Mouse (Mus musculus) liver, embryonic 12.5 days (tissue): ENCODE data around the gene Runx3. TPM values are rescaled to one million over a fixed set of nuclear protein-coding genes. Genes with fewer than 3 reads are reported as not detected.

Experiments used
- ATAC-seq: fragments of 200-750 bp; cut with Nextera tagmentation; 2 replicates; pipeline ENCODE4 v1.8.0; 2017; ENCODE audit warnings: moderate number of reproducible peaks, mild to moderate bottlenecking, moderate library complexity
- H3K27ac ChIP-seq: fragments of 300-500 bp; sonication (generic); 2 replicates; pipeline ENCODE4 v1.5.1; 2016; ENCODE audit warnings: mild to moderate bottlenecking
- H3K27me3 ChIP-seq: fragments of 300-500 bp; sonication (generic); replicated peaks from 2 replicates; pipeline ENCODE4 v1.6.1; 2016; ENCODE audit warnings: mild to moderate bottlenecking, moderate library complexity
- H3K36me3 ChIP-seq: fragments of 300-500 bp; sonication (generic); 2 replicates; pipeline ENCODE4 v1.6.1; 2016; ENCODE audit warnings: mild to moderate bottlenecking, moderate library complexity
- H3K4me1 ChIP-seq: fragments of 300-500 bp; sonication (generic); 2 replicates; pipeline ENCODE4 v1.6.1; 2016
- H3K4me2 ChIP-seq: fragments of 300-500 bp; sonication (generic); 2 replicates; pipeline ENCODE4 v1.6.1; 2016; ENCODE audit warnings: mild to moderate bottlenecking, moderate library complexity
- H3K4me3 ChIP-seq: fragments of 300-500 bp; sonication (generic); 2 replicates; pipeline ENCODE4 v1.5.1; 2016; ENCODE audit warnings: mild to moderate bottlenecking, moderate library complexity
- H3K9ac ChIP-seq: fragments of 300-500 bp; sonication (generic); 2 replicates; pipeline ENCODE4 v1.6.1; 2016; ENCODE audit warnings: mild to moderate bottlenecking, moderate library complexity
- H3K9me3 ChIP-seq: fragments of 300-500 bp; sonication (generic); replicated peaks from 2 replicates; pipeline ENCODE4 v1.6.1; 2016; ENCODE audit warnings: mild to moderate bottlenecking, moderate library complexity
- WGBS: fragments of 180-500 bp; shearing (Covaris S2); methylation state at CpG from one replicate; pipeline ENCODE4 v1.1.7; 2016; ENCODE audit not compliant: insufficient replicate concordance; 5-methylcytosine and 5-hydroxymethylcytosine counted together
- polyA plus RNA-seq: library from polyadenylated mRNA; unstranded; fragments of >200 nt; fragmentation: Nextera tagmentation; extraction: Ambion mirVana; gene quantifications from 2 replicates; pipeline ENCODE4 v1.2.1, GENCODE M21; 2016

Runx3 gene
- polyA plus RNA-seq, 1 experiment from 2014 or later, result 0.51 TPM

DNA sequence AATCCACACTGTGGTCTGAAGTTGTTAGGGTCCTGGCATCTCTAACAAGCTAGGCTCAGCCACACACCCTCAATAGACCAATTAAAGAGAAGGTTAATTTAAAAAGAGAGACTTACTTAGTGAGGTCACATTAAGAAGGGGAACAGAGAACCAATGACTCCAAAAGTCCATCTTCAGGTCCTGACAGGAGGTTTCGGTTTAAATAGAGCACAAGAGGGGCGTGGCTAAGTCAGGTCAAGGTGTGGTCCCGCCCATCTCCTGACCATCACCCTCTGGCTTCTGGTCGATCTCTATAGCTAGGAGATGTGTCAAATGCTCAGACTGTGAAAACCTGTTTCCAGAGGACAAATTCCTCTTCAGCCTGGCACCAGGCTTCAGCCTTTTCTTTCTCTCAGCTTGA, 13.3 kb downstream of the Runx3 start:
- H3K4me1 ChIP-seq, result peaks cover 7% of the 10 kb centered on the region; the same call in 1 of the 2 replicates
- no peak overlapping the region for H3K4me2 ChIP-seq
- H3K36me3 ChIP-seq, result no peaks in the 10 kb centered on the region
- H3K9ac ChIP-seq, result no peak overlapping the region
- H3K4me3 ChIP-seq, result no peak overlapping the region
- H3K27ac ChIP-seq, result no peak overlapping the region
- peaks cover 72% of the 10 kb centered on the region for H3K27me3 ChIP-seq
- 47% methylated on average over 4 of the region's 4 CpGs for WGBS
- ATAC-seq, result no peak
- H3K9me3 ChIP-seq, result no peaks in the 10 kb centered on the region

DNA sequence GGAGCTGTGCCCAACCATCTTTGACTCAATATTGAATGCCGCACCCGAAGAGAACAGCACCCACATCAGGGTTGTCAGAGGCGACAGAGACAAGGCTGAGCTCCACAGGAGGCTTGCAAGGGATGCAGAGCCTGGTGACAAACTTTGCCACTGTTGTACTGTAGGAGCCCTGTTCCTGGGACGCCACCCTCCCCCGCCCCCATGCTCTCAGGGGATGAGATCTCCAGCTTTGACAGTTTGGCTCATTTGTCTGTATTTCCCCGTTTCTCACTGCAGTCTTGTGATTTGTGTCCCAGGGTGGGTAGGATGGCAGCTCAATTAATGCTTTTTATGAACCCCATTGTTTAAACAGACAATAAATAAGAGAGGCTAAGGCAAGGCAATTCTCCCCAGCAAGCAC, 14.9 kb downstream of the Runx3 start:
- Histone ChIP-seq H3K4me2 (no peak overlapping the region), H3K36me3 (no peaks in the 10 kb centered on the region), H3K9me3 (no peaks in the 10 kb centered on the region), H3K27me3 (peaks cover 72% of the 10 kb centered on the region), H3K4me1 (no peaks in the 10 kb centered on the region), H3K27ac (no peak overlapping the region), H3K9ac (no peak overlapping the region), H3K4me3 (no peak overlapping the region)
- WGBS, result 59% methylated on average over 6 of the region's 6 CpGs
- no peak for ATAC-seq

DNA sequence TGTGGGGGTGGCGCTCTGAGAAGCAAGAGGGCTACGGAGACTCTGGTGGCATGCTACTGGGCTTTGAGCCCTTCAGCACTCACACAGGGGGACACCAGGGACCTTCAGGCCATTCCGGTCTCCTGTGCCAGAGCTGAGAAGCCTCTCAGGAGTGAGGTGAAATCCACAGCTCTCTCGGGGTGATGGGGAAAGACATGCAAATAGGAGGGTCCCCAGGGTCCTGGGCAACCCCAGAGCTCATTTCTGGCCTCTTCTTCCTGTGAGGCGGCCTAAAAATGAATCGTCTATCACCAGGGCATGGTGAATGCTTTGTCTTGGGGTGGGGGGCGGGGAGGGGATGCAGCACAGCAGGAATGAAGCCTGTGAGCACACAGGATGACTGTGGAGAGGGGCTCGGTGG, 15.8 kb downstream of the Runx3 start:
- Histone ChIP-seq H3K4me1 (0 out of 2 replicates have a peak, but pooled peaks cover under 1% of the 10 kb centered on the region), H3K27me3 (peaks cover 81% of the 10 kb centered on the region), H3K4me3 (no peak overlapping the region), H3K9me3 (no peaks in the 10 kb centered on the region), H3K9ac (no peak overlapping the region), H3K36me3 (no peaks in the 10 kb centered on the region), H3K4me2 (no peak overlapping the region), H3K27ac (no peak overlapping the region)
- ATAC-seq, result no peak
- WGBS, result 56% methylated on average over 8 of the region's 8 CpGs

DNA sequence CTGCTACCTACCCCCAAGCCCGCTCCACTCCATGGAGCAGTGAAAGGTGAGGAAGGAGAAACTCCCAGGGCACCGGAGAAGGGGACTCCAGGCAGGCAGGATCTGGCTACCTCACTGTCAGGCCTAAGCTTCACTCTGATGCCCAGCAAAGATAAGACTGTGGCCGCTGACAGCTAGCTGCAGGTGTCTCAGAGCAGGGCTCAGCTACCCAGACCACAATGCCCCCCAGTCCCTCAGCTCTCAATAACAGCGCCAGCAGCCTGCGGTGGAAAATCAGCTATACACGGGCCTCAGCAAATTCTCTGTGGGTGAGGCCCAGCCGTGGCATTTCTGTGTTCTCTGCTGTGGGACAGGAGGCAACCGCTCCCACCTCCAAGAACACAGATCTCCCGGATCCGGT, 16.2 kb downstream of the Runx3 start:
- 0 out of 2 replicates have a peak, but pooled peaks cover 5% of the 10 kb centered on the region for H3K4me1 ChIP-seq
- no peaks in the 10 kb centered on the region for H3K9me3 ChIP-seq
- no peaks in the 10 kb centered on the region for H3K36me3 ChIP-seq
- WGBS, result 54% methylated on average over 10 of the region's 10 CpGs
- no peak overlapping the region for H3K9ac ChIP-seq
- H3K4me3 ChIP-seq, result no peak overlapping the region
- H3K4me2 ChIP-seq, result no peak overlapping the region
- peaks cover 85% of the 10 kb centered on the region for H3K27me3 ChIP-seq
- H3K27ac ChIP-seq, result no peak overlapping the region
- no peak for ATAC-seq

- Histone ChIP-seq H3K4me1 (0 out of 2 replicates have a peak, but pooled peaks cover 9% of the 10 kb centered on the region), H3K4me3 (no peak overlapping the region), H3K4me2 (no peak overlapping the region; the same call in 1 of the 2 replicates), H3K27ac (no peak overlapping the region), H3K27me3 (peaks cover 100% of the 10 kb centered on the region), H3K36me3 (no peaks in the 10 kb centered on the region), H3K9me3 (no peaks in the 10 kb centered on the region), H3K9ac (no peak overlapping the region)
- ATAC-seq, result no peak
- WGBS, result 2% methylated on average over 25 of the region's 25 CpGs
These were observed 20.4 kb downstream of the Runx3 start for GRCm38 (mm10) chr4:135140647-135141515.

DNA sequence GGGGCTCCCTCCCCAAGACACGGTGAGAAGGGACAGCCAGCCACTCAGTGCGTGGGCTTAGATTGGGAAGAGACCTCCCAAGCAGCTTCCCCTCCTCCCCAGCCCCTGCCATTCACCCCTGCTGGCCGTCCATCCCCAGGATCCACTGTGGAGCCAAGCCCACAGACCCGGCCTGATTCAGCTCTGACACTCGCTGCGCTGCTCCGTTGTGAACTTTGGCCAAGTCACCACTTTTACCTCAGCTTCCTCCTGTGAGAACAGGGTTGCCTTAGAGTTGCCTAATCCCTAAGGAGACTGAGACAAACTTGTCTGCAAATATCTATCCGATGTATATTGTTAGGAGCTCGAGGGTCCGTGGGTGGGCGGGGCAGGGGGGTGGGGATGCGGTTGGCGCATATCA, 21.3 kb downstream of the Runx3 start:
- no peak overlapping the region for H3K27ac ChIP-seq
- H3K9ac ChIP-seq, result no peak overlapping the region
- H3K36me3 ChIP-seq, result no peaks in the 10 kb centered on the region
- no peak overlapping the region for H3K4me2 ChIP-seq
- H3K4me3 ChIP-seq, result no peak overlapping the region
- no peaks in the 10 kb centered on the region for H3K9me3 ChIP-seq
- 4% methylated on average over 13 of the region's 13 CpGs for WGBS
- H3K27me3 ChIP-seq, result peaks cover 100% of the 10 kb centered on the region
- H3K4me1 ChIP-seq, result 0 out of 2 replicates have a peak, but pooled peaks cover 9% of the 10 kb centered on the region
- no peak for ATAC-seq

DNA sequence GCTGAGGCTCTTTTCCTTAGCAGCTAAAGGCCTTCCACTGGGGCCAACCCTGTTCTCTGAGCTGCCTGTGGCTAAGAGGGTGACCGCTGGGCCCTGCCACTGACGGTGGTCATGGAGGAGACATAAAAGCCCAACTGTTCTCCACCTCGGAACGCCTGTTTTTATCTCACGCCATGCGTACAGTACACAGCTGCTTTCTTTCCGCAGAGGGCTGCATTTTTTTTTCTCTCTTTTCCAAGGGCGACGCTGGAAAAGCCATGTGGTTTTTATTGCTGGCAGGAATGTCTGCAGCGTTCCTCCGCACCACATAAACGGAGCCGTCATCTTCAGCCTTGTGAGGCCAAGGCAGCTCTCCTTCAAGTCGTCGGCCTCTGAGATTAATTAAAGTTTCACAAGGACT, 26.3 kb downstream of the Runx3 start:
- Histone ChIP-seq H3K4me1 (0 out of 2 replicates have a peak, but pooled peaks cover 3% of the 10 kb centered on the region), H3K4me2 (no peak overlapping the region), H3K27me3 (peaks cover 100% of the 10 kb centered on the region), H3K4me3 (no peak overlapping the region), H3K9me3 (no peaks in the 10 kb centered on the region), H3K27ac (no peak overlapping the region), H3K36me3 (no peaks in the 10 kb centered on the region), H3K9ac (no peak overlapping the region)
- 45% methylated on average over 15 of the region's 15 CpGs for WGBS
- no peak for ATAC-seq

DNA sequence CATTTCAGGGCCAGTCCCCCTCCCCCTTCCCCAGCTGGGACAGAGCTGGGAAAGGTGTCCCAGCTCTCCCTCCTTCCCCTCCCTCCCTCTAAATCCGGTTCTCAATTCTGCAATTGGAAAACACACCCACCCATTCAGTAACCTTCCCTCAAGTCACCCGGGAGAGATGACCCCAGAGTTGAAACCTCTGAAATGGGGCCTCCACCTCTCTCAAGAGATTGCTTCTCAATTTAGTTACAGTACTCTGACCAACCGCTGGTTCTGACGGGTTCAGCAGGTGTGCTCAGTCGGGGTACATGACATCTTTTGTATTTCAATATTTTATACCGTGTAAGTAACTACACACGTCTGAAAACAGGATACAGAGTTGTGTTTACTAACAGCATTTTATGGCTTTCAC, 28.2 kb downstream of the Runx3 start:
- WGBS, result 11% methylated on average over 7 of the region's 7 CpGs
- H3K27me3 ChIP-seq, result peaks cover 100% of the 10 kb centered on the region
- H3K36me3 ChIP-seq, result no peaks in the 10 kb centered on the region
- H3K27ac ChIP-seq, result no peak overlapping the region
- no peak overlapping the region for H3K9ac ChIP-seq
- H3K4me1 ChIP-seq, result peaks cover 17% of the 10 kb centered on the region
- no peak for ATAC-seq
- H3K4me2 ChIP-seq, result no peak overlapping the region
- H3K4me3 ChIP-seq, result no peak overlapping the region
- no peaks in the 10 kb centered on the region for H3K9me3 ChIP-seq

DNA sequence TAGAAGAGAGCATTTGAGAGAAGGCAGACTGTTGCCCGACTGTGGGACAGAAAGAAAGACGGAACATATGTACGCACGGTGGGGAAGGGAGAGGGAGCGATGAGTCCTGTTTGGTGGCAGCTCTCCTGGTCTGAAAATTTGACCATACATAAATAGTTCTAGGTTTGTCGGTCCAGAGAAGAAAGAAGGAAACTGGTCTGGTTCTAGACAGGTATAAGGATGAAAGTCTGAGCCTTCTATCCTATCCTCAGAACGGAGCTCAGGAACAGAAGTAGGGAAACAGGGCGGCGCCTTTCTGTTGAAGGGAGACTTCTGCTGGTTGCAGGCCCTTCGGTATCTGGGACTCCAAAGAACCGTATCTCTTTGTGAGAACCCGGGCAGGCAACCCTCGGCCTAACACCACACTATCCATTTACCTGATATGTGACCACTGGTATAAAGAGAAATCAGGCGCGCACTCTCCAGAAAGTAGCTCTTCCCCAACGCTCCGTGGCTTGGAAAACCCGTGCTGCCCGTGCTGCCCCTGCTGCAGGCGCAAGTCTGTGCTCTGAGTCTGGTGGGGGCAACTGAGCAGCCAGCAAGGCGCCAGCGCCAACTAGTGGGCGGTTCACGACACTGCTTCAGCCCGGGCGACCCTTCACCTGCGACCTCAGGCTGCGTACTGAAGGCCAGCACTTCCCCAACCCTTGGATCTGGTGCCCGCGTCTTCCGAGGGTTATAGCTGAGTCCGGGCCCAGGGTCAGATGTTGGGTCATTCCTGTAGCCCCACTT, 29.8 kb downstream of the Runx3 start:
- peak; percentile 33 for ATAC-seq
- Histone ChIP-seq H3K9me3 (no peaks in the 10 kb centered on the region), H3K36me3 (no peaks in the 10 kb centered on the region), H3K27ac (no peak overlapping the region), H3K27me3 (peaks cover 100% of the 10 kb centered on the region), H3K9ac (no peak overlapping the region), H3K4me3 (no peak overlapping the region), H3K4me2 (0 out of 2 replicates have a peak overlapping the region, but pooled peaks have one; percentile 12), H3K4me1 (peaks cover 17% of the 10 kb centered on the region)
- 5% methylated on average over 32 of the region's 32 CpGs for WGBS

- Histone ChIP-seq H3K9me3 (no peaks in the 10 kb centered on the region), H3K4me2 (peak overlapping the region; percentile 65; the same call in 1 of the 2 replicates), H3K4me1 (peaks cover 17% of the 10 kb centered on the region), H3K27me3 (peaks cover 100% of the 10 kb centered on the region), H3K27ac (no peak overlapping the region), H3K9ac (no peak overlapping the region), H3K4me3 (peak overlapping the region; percentile 50; the same call in 1 of the 2 replicates), H3K36me3 (no peaks in the 10 kb centered on the region)
- WGBS, result 29% methylated on average over 34 of the region's 34 CpGs
- no peak for ATAC-seq
These were observed 30.9 kb downstream of the Runx3 start for GRCm38 (mm10) chr4:135151111-135151987.

DNA sequence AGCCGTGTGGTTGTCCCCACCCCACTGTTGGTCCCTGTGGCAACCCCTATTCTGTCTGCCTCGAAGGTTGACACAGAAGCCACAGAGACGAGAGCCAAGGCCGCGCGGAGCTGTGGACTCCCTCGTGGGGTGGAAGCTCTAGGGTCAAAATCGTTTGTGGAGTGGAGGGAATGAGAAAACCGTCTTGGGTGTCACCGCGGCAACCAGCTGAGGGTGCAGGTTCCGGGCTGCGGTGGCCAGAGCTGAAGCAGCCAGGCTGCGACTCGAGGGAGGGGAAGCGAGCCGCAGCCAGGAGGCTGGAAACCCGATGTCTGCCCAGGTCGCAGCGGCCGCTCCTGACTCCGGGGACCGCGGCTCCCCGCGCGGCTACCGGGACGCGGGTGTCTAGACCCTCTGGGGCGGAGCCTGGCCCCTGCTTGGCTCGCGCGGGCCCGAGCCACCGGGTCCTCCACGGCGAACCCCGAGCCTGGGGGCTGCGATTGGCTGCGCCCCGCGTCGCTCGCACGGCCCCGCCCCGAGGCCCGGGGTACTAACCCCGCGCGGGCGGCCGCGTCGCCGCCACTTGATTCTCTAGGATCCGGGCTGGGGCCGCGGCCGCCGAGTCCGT, 31.6 kb downstream of the Runx3 start:
- peak overlapping the region; percentile 65 for H3K4me2 ChIP-seq
- peak overlapping the region; percentile 45 for H3K9ac ChIP-seq
- H3K9me3 ChIP-seq, result no peaks in the 10 kb centered on the region
- ATAC-seq, result no peak
- H3K36me3 ChIP-seq, result no peaks in the 10 kb centered on the region
- peaks cover 17% of the 10 kb centered on the region for H3K4me1 ChIP-seq
- H3K4me3 ChIP-seq, result peak overlapping the region; percentile 50
- H3K27ac ChIP-seq, result no peak overlapping the region
- H3K27me3 ChIP-seq, result peaks cover 100% of the 10 kb centered on the region
- WGBS, result 3% methylated on average over 58 of the region's 63 CpGs
